Mouse (Mus musculus) kidney, embryonic 15.5 days (tissue): ENCODE measurements around the gene Tob1. TPM values are rescaled to one million over a fixed set of nuclear protein-coding genes. Genes with fewer than 3 reads are reported as not detected.
A peak's percentile ranks its signal among the peaks of the same experiment; 100 is the strongest.

Source experiments
- ATAC-seq: fragments of 200-750 bp; cut with Nextera tagmentation; replicated peaks from 2 replicates; pipeline ENCODE4 v1.8.0; 2017; ENCODE audit warnings: moderate TSS enrichment; ENCODE audit not compliant: low FRiP score
- H3K27ac ChIP-seq: fragments of 300-500 bp; sonication (generic); 2 replicates; pipeline ENCODE4 v1.5.1; 2015; ENCODE audit warnings: mild to moderate bottlenecking, inconsistent platforms
- H3K27me3 ChIP-seq: fragments of 300-500 bp; sonication (generic); 2 replicates; pipeline ENCODE4 v1.6.1; 2015; ENCODE audit warnings: inconsistent platforms
- H3K36me3 ChIP-seq: fragments of 300-500 bp; sonication (generic); 2 replicates; pipeline ENCODE4 v1.6.1; 2015; ENCODE audit warnings: inconsistent platforms
- H3K4me1 ChIP-seq: fragments of 300-500 bp; sonication (generic); 2 replicates; pipeline ENCODE4 v1.6.1; 2015; ENCODE audit warnings: inconsistent platforms
- H3K4me2 ChIP-seq: fragments of 300-500 bp; sonication (generic); 2 replicates; pipeline ENCODE4 v1.6.1; 2015; ENCODE audit warnings: moderate library complexity, mild to moderate bottlenecking, inconsistent platforms
- H3K4me3 ChIP-seq: fragments of 300-500 bp; sonication (generic); replicated peaks from 2 replicates; pipeline ENCODE4 v1.5.1; 2015; ENCODE audit warnings: mild to moderate bottlenecking, inconsistent platforms
- H3K9ac ChIP-seq: fragments of 300-500 bp; sonication (generic); 2 replicates; pipeline ENCODE4 v1.6.1; 2015; ENCODE audit warnings: mild to moderate bottlenecking, inconsistent platforms
- H3K9me3 ChIP-seq: fragments of 300-500 bp; sonication (generic); replicated peaks from 2 replicates; pipeline ENCODE4 v1.6.1; 2016; ENCODE audit warnings: inconsistent platforms
- WGBS: fragments of 180-500 bp; shearing (Covaris S2); methylation state at CpG from one replicate; pipeline ENCODE4 v1.1.7; 2015; ENCODE audit warnings: mixed read lengths; 5-methylcytosine and 5-hydroxymethylcytosine counted together
- polyA plus RNA-seq: library from polyadenylated mRNA; unstranded; fragments of >200 nt; fragmentation: Nextera tagmentation; extraction: Ambion mirVana; gene quantifications from 2 replicates; pipeline ENCODE4 v1.2.1, GENCODE M21; 2015

Tob1 gene
- polyA plus RNA-seq: 36.6 and 40.8 TPM in 2 replicates

GRCm38 (mm10) chr11:94211124-94211603 is at the start of gene Tob1:
Tob1 (plus strand) TSS chr11:94211454.
- H3K27ac ChIP-seq: peak within 1 kb of the TSS; percentile 99
- peaks cover 21% of the 10 kb centered on the region for H3K36me3 ChIP-seq
- H3K9me3 ChIP-seq: no peaks in the 10 kb centered on the region
- H3K9ac ChIP-seq: peak within 1 kb of the TSS; percentile 98
- under 1% methylated on average over 54 of the region's 55 CpGs for WGBS
- peak; percentile 97 for ATAC-seq
- H3K27me3 ChIP-seq: no peaks in the 10 kb centered on the region
- H3K4me2 ChIP-seq: peak within 1 kb of the TSS; percentile 98
- peak within 1 kb of the TSS; percentile 96 for H3K4me3 ChIP-seq
- peaks cover 29% of the 10 kb centered on the region for H3K4me1 ChIP-seq

DNA sequence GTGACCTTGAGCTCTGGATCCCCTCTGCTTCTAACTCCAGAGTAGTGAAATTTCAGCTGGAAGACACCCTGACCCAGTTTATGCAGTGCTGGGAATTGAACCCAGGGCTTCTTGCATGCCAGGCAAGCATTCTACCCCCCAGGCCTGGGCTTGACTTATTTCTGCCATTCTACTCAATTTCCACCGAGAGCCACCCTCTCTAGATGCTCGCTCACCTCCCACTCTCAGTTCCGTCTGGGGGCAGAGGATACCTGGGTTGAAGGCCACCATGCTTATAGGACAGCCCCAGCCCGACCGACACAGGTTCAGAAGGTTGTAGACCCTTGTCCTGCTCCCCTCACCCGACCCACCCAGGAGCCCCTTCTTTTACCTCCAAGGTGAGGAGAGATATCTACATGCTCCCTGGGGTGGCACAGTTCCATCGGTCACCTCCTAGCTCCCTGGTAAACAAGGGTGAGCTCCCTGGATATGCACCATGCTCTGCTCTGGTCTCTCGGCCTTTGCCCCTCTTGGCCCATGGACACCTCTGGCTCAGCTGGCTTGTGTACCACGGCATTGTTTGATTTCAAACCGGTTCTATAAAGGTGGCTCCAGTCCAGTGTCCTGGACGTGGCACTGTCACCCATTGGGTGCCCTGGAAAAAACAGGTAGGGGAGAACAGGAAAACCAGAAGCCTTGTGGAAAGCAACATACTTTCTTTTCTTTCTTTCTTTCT is 49.2 kb upstream of the Tob1 start:
- Histone ChIP-seq H3K9ac (no peak overlapping the region), H3K36me3 (no peaks in the 10 kb centered on the region), H3K9me3 (no peaks in the 10 kb centered on the region), H3K4me3 (no peak overlapping the region), H3K4me1 (peaks cover 46% of the 10 kb centered on the region), H3K27me3 (no peaks in the 10 kb centered on the region), H3K27ac (peak overlapping the region; percentile 79; the same call in 1 of the 2 replicates), H3K4me2 (no peak overlapping the region)
- 85% methylated on average over 11 of the region's 11 CpGs for WGBS
- ATAC-seq: no peak

GRCm38 (mm10) chr11:94163005-94163767 is 48.1 kb upstream of the Tob1 start:
- Histone ChIP-seq H3K36me3 (no peaks in the 10 kb centered on the region), H3K27ac (no peak overlapping the region), H3K4me1 (peaks cover 50% of the 10 kb centered on the region), H3K4me3 (no peak overlapping the region), H3K27me3 (no peaks in the 10 kb centered on the region), H3K4me2 (no peak overlapping the region), H3K9me3 (no peaks in the 10 kb centered on the region), H3K9ac (no peak overlapping the region)
- no peak for ATAC-seq
- WGBS: 79% methylated on average over 9 of the region's 9 CpGs

DNA sequence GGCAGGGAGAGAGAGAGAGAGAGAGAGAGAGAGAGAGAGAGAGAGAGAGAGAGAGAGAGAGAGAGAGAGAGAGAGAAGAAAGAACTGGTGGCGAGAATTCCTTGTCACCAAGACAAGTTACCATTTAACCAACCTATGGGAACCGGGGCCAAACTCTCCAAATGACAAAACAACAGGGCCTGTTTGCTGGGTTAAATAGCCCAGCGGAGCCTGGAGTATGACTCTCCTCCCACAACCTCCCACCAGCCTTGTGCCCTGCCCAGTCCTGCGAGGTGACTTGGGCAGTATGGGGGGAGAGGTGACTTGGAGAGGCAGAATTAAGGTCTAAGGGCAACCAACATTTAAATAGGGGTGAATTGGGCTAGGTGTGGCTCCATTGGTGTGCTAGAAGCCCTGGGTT is 45.5 kb upstream of the Tob1 start:
- WGBS: 60% methylated on average over 4 of the region's 4 CpGs

DNA sequence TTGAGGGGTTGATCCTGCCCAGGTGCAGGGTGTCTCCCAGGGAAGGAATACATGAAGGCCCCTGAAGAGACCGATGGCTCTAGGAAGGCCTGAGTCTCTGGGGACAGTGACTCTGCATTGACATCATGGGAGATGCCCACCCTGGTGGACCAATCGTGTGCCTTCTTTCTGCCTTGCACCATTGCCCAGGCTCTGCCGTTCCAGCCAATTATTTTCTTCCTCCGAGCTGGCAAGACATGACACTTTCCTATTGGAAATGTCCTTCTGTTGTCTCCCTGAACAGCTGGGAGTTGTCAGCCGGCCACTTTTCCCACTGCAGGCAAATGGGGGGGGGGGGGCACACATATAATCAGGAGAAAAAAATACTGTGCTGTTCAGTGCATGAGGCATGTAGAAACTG is 43.0 kb upstream of the Tob1 start:
- ATAC-seq: 0 out of 2 replicates have a peak, but pooled peaks have one; percentile 47
- H3K4me1 ChIP-seq: peaks cover 20% of the 10 kb centered on the region
- H3K36me3 ChIP-seq: no peaks in the 10 kb centered on the region
- WGBS: 41% methylated on average over 5 of the region's 5 CpGs
- H3K4me3 ChIP-seq: no peak overlapping the region
- H3K9ac ChIP-seq: no peak overlapping the region
- no peak overlapping the region for H3K4me2 ChIP-seq
- no peaks in the 10 kb centered on the region for H3K27me3 ChIP-seq
- H3K9me3 ChIP-seq: no peaks in the 10 kb centered on the region
- H3K27ac ChIP-seq: no peak overlapping the region

More for the DNA sequence above, 45.5 kb upstream of the Tob1 start:
- peak overlapping the region; percentile 30; the same call in 1 of the 2 replicates for H3K27ac ChIP-seq
- ATAC-seq: peak; percentile 43; the same call in 1 of the 2 replicates
- H3K27me3 ChIP-seq: no peaks in the 10 kb centered on the region
- no peaks in the 10 kb centered on the region for H3K9me3 ChIP-seq
- peaks cover 29% of the 10 kb centered on the region for H3K4me1 ChIP-seq
- no peak overlapping the region for H3K4me2 ChIP-seq
- H3K4me3 ChIP-seq: no peak overlapping the region
- no peaks in the 10 kb centered on the region for H3K36me3 ChIP-seq
- no peak overlapping the region for H3K9ac ChIP-seq

- no peaks in the 10 kb centered on the region for H3K36me3 ChIP-seq
- ATAC-seq: no peak
- H3K27ac ChIP-seq: no peak overlapping the region
- no peaks in the 10 kb centered on the region for H3K9me3 ChIP-seq
- H3K9ac ChIP-seq: no peak overlapping the region
- H3K4me1 ChIP-seq: peaks cover 23% of the 10 kb centered on the region
- no peaks in the 10 kb centered on the region for H3K27me3 ChIP-seq
- no peak overlapping the region for H3K4me3 ChIP-seq
- no peak overlapping the region for H3K4me2 ChIP-seq
- 55% methylated on average over 5 of the region's 5 CpGs for WGBS
Observed at GRCm38 (mm10) chr11:94169596-94169995, 41.7 kb upstream of the Tob1 start.

DNA sequence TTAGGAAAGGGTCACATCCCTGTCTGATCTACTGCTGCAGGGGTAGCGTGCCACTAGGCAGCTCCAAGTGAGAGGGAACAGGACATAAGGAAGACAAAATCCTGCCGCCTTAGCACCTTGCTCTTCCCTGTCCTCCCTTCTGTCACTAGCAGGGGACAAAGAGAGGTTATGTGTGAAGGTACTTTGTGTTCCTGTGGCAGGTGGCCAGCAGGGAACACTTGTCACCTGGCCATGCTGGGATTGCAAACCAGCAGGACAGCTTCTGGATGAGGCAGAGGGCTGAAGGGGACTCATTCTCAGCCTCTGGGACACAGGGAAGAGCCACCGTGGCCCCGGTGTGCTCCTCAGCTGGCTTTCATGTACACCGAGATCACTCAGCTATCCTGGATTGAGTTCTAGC is 39.6 kb upstream of the Tob1 start:
- Histone ChIP-seq H3K27me3 (no peaks in the 10 kb centered on the region), H3K9ac (no peak overlapping the region), H3K27ac (no peak overlapping the region), H3K9me3 (no peaks in the 10 kb centered on the region), H3K4me2 (no peak overlapping the region), H3K4me3 (no peak overlapping the region), H3K4me1 (peaks cover 26% of the 10 kb centered on the region), H3K36me3 (no peaks in the 10 kb centered on the region)
- WGBS: 89% methylated on average over 5 of the region's 5 CpGs
- no peak for ATAC-seq

GRCm38 (mm10) chr11:94172186-94172585 is 39.1 kb upstream of the Tob1 start:
- Histone ChIP-seq H3K36me3 (no peaks in the 10 kb centered on the region), H3K9me3 (no peaks in the 10 kb centered on the region), H3K27ac (no peak overlapping the region), H3K4me3 (no peak overlapping the region), H3K9ac (no peak overlapping the region), H3K4me1 (peaks cover 26% of the 10 kb centered on the region), H3K27me3 (no peaks in the 10 kb centered on the region), H3K4me2 (no peak overlapping the region)
- peak; percentile 33; the same call in 1 of the 2 replicates for ATAC-seq
- 60% methylated on average over 9 of the region's 9 CpGs for WGBS

DNA sequence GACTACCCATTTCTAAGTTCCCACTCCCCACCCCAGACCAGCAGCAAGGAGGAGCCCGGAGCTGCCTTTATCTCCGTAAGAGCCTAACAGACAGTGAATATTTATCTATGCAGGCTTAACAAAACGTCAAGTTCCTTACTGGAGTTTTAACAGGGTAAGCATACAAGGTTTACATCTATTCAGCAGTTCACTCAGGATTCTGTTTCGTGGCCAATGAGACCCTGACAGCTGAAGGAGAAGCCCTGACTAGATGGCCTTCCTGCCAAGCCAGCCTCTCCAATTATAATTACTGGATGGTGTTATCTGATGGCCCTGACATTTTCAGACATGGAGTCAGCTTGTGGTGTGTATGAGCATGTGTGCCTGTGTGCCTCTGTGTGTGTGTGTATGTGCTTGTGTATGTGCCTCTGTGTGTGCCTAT is 37.5 kb upstream of the Tob1 start:
- WGBS: 43% methylated on average over 4 of the region's 4 CpGs
- no peak for ATAC-seq
- H3K9ac ChIP-seq: no peak overlapping the region
- no peak overlapping the region for H3K4me3 ChIP-seq
- H3K36me3 ChIP-seq: no peaks in the 10 kb centered on the region
- H3K27me3 ChIP-seq: no peaks in the 10 kb centered on the region
- no peak overlapping the region for H3K4me2 ChIP-seq
- H3K27ac ChIP-seq: no peak overlapping the region
- H3K9me3 ChIP-seq: no peaks in the 10 kb centered on the region
- H3K4me1 ChIP-seq: 0 out of 2 replicates have a peak, but pooled peaks cover 18% of the 10 kb centered on the region

DNA sequence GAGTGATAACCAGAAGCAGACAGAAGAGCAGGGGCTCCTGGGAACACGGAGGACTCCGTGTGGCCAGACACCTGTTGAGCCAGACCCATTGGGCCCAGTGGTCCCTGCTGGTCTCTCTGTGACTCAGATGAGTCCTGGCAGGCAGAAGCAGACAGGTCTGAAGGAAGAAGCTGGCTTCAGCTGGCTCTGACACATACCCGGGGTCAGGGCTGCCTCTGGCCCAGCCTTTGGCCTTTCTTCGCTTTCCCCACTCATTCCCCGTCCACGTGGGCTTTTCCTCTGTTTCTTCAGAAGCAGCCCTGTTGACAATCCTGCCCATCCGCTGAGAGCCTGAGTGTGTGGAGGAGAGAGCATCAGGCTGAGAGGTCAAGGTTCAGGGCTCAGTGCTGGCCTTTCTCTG is 36.0 kb upstream of the Tob1 start:
- Histone ChIP-seq H3K4me3 (no peak overlapping the region), H3K4me1 (0 out of 2 replicates have a peak, but pooled peaks cover 18% of the 10 kb centered on the region), H3K27me3 (no peaks in the 10 kb centered on the region), H3K9me3 (no peaks in the 10 kb centered on the region), H3K27ac (peak overlapping the region; percentile 37; the same call in 1 of the 2 replicates), H3K4me2 (no peak overlapping the region), H3K9ac (no peak overlapping the region), H3K36me3 (no peaks in the 10 kb centered on the region)
- WGBS: 55% methylated on average over 7 of the region's 7 CpGs
- no peak; the same call in 1 of the 2 replicates for ATAC-seq

GRCm38 (mm10) chr11:94175694-94176093 is 35.6 kb upstream of the Tob1 start:
- peak overlapping the region; percentile 67 for H3K27ac ChIP-seq
- H3K4me1 ChIP-seq: 0 out of 2 replicates have a peak, but pooled peaks cover 18% of the 10 kb centered on the region

More at GRCm38 (mm10) chr11:94175694-94176093, 35.6 kb upstream of the Tob1 start:
- Histone ChIP-seq H3K9me3 (no peaks in the 10 kb centered on the region), H3K9ac (no peak overlapping the region), H3K27me3 (no peaks in the 10 kb centered on the region), H3K4me2 (no peak overlapping the region), H3K4me3 (no peak overlapping the region), H3K36me3 (no peaks in the 10 kb centered on the region)
- 47% methylated on average over 8 of the region's 8 CpGs for whole genome bisulfite sequencing
- peak; percentile 35; the same call in 1 of the 2 replicates for ATAC-seq
